Mouse (Mus musculus) erythroblast, embryonic 14.5 days (primary cell): ENCODE results near the gene Gnai2.

Experiments used
- GATA1 ChIP-seq: IDR thresholded peaks from 2 replicates; pipeline ENCODE4 v1.6.1; 2012; ENCODE audit warnings: low read length, inconsistent platforms, mixed read lengths
- TAL1 ChIP-seq: IDR thresholded peaks from 3 replicates; pipeline ENCODE4 v1.6.1; 2012; ENCODE audit warnings: low read length, inconsistent platforms, mixed read lengths

- TF ChIP-seq TAL1: no peak
- no peak for TF ChIP-seq GATA1
These were observed 5.1 kb upstream of the Gnai2 start for GRCm38 (mm10) chr9:107640257-107640772.
